Mouse (Mus musculus): ENCODE data around the gene Sec1.

GRCm38 (mm10) chr7:45689099-45689498 lies 5.1 kb downstream of the Sec1 start:
- TF ChIP-seq POLR2AphosphoS5 (IDR thresholded peaks at IDR 0.05; ENCODE audit: insufficient replicate concordance, low read depth, low read length) (no peak), CTCF (IDR thresholded peaks at IDR 0.05; ENCODE audit: low read depth, low read length) (no peak)
